Mouse (Mus musculus): Measurements from ENCODE around the gene Arhgef1.

- no peak for TF ChIP-seq POLR2AphosphoS2 (IDR thresholded peaks at IDR 0.05; ENCODE audit: insufficient read length, low read depth)
- no peak for TF ChIP-seq POLR2A (IDR thresholded peaks at IDR 0.05; ENCODE audit: insufficient read length, low read depth)
- TF ChIP-seq TCF12 (IDR thresholded peaks at IDR 0.05; ENCODE audit: insufficient read depth, poor library complexity, severe bottlenecking), result no peak
- TF ChIP-seq MYOG (IDR thresholded peaks at IDR 0.05; ENCODE audit: control insufficient read depth in 1 of 3, insufficient read depth in 1 of 3, insufficient read length in 2 of 3, low read depth in 2 of 3), result no peak
- no peak for TF ChIP-seq REST (IDR thresholded peaks at IDR 0.05; ENCODE audit: insufficient read depth, insufficient read length)
- TF ChIP-seq MAX (IDR thresholded peaks at IDR 0.05; ENCODE audit: low read depth), result no peak
- TF ChIP-seq USF1 (IDR thresholded peaks at IDR 0.05; ENCODE audit: low read depth), result no peak
- TF ChIP-seq E2F4 (IDR thresholded peaks at IDR 0.05; ENCODE audit: insufficient read depth), result no peak
- TF ChIP-seq MYOD1 (IDR thresholded peaks at IDR 0.05; ENCODE audit: control insufficient read depth in 1 of 3, insufficient read length in 2 of 3, low read depth in 2 of 3), result no peak
- TF ChIP-seq TCF3 (IDR thresholded peaks at IDR 0.05; ENCODE audit: insufficient read length, low read depth), result no peak
- no peak for TF ChIP-seq CEBPB (IDR thresholded peaks at IDR 0.05; ENCODE audit: insufficient read depth, poor library complexity, severe bottlenecking)
Observed at GRCm38 (mm10) chr7:24896269-24896668, 6.4 kb upstream of the Arhgef1 start.
